Mouse (Mus musculus): ENCODE results near the gene Tfam.

Gene Tfam

GRCm38 (mm10) chr10:71223101-71223500 lies 15.0 kb downstream of the Tfam start:
- DNase-seq (ENCODE audit: low spot score) = no peak

GRCm38 (mm10) chr10:71222639-71223038 lies 15.4 kb downstream of the Tfam start:
- no peak for DNase-seq (ENCODE audit: low spot score)

- peak; percentile 63 for DNase-seq (ENCODE audit: low spot score)
These were observed 19.7 kb downstream of the Tfam start for GRCm38 (mm10) chr10:71218228-71218892.

GRCm38 (mm10) chr10:71215996-71216395 lies 22.1 kb downstream of the Tfam start:
- DNase-seq (ENCODE audit: low spot score) = no peak

- no peak for DNase-seq (ENCODE audit: low spot score)
These were observed 36.6 kb downstream of the Tfam start for GRCm38 (mm10) chr10:71201512-71201911.

- DNase-seq (ENCODE audit: low spot score) = no peak
These were observed 37.1 kb downstream of the Tfam start for GRCm38 (mm10) chr10:71200964-71201363.

- DNase-seq (ENCODE audit: low spot score) = peak; percentile 26
These were observed 39.4 kb downstream of the Tfam start for GRCm38 (mm10) chr10:71198676-71199075.

- no peak for DNase-seq (ENCODE audit: low spot score)
These were observed 40.9 kb downstream of the Tfam start for GRCm38 (mm10) chr10:71197036-71197785.

GRCm38 (mm10) chr10:71195501-71195900 lies 42.6 kb downstream of the Tfam start:
- DNase-seq (ENCODE audit: low spot score) = no peak

- DNase-seq (ENCODE audit: low spot score) = no peak
These were observed 43.4 kb downstream of the Tfam start for GRCm38 (mm10) chr10:71194713-71195112.

GRCm38 (mm10) chr10:71193319-71193718 lies 44.8 kb downstream of the Tfam start:
- DNase-seq (ENCODE audit: low spot score) = no peak

GRCm38 (mm10) chr10:71192886-71193285 lies 45.2 kb downstream of the Tfam start:
- DNase-seq (ENCODE audit: low spot score) = peak; percentile 28

GRCm38 (mm10) chr10:71188681-71189080 lies 49.4 kb downstream of the Tfam start:
- no peak for DNase-seq (ENCODE audit: low spot score)

- no peak for DNase-seq (ENCODE audit: low spot score)
These were observed 53.0 kb downstream of the Tfam start for GRCm38 (mm10) chr10:71185059-71185458.

- DNase-seq (ENCODE audit: low spot score) = no peak
These were observed 54.6 kb downstream of the Tfam start for GRCm38 (mm10) chr10:71183339-71184031.

GRCm38 (mm10) chr10:71181931-71182330 lies 56.1 kb downstream of the Tfam start:
- no peak for DNase-seq (ENCODE audit: low spot score)

GRCm38 (mm10) chr10:71181091-71181490 lies 57.0 kb downstream of the Tfam start:
- DNase-seq (ENCODE audit: low spot score) = no peak

GRCm38 (mm10) chr10:71180057-71180456 lies 58.0 kb downstream of the Tfam start:
- DNase-seq (ENCODE audit: low spot score) = no peak

- no peak for DNase-seq (ENCODE audit: low spot score)
These were observed 60.9 kb downstream of the Tfam start for GRCm38 (mm10) chr10:71177201-71177600.

- no peak for DNase-seq (ENCODE audit: low spot score)
These were observed 61.7 kb downstream of the Tfam start for GRCm38 (mm10) chr10:71176341-71176740.

Measured in ovary, postnatal 36 days (tissue).